ENCODE assay signal across 12 mouse cellular contexts in the genomic region with DNA sequence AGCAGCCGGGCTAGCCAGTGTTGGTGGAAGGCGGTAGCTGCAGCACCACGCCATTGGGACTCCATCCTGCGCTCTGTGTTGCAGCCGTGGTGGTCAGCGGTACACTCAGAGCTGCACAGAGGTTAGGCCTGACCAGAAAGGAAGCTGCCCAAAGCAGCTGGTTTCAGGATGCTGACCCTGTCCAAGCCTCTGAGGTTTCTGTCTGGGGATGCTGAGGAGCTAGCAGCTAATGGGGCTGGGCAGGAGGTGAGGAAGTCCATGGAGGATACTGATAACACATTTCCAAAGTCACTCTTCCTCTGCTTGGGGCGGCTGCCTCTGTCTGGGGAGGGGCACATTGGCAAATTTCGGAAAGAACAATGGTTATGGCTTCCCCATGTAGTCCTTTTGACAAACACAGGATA. TPM values are rescaled to one million over a fixed set of nuclear protein-coding genes. Genes with fewer than 3 reads are reported as not detected.
A peak's percentile ranks its signal among the peaks of the same experiment; 100 is the strongest.
DNase-seq lines count a peak whose midpoint lies in the region; ATAC-seq and TF ChIP-seq lines count a peak whose summit lies in the region.
"Had no signal": no experiment of that assay in that cellular context is flagged by ENCODE, and none has a peak within 500 bp of the region (broad histone marks: within the 10 kb centered on the region; RNA-seq: fewer than 3 reads in every experiment).

A gene (minus strand): TSS at position 200 of the 404 bp plus-strand sequence.

- peak; percentile 58; the same call in 1 of the 2 replicates for TF ChIP-seq POLR2A in lung, adult 2 months (IDR thresholded peaks at IDR 0.05; ENCODE audit: borderline replicate concordance, extremely low read depth, low read depth, low read length)

- H3K27ac ChIP-seq in stomach, embryonic 16.5 days (ENCODE audit: low read length) = no peak within 1 kb of the TSS
- H3K27ac ChIP-seq in stomach, postnatal 0 days (replicated peaks) = no peak within 1 kb of the TSS
- H3K27ac ChIP-seq in midbrain, postnatal 0 days (ENCODE audit: low read depth, low read length) = no peak within 1 kb of the TSS
- H3K27ac ChIP-seq: limb, embryonic 12.5 days had no signal

- no peak within 1 kb of the TSS for H3K4me3 ChIP-seq in stomach, embryonic 16.5 days (replicated peaks; ENCODE audit: low read length)
- H3K4me3 ChIP-seq in stomach, postnatal 0 days (ENCODE audit: low read depth, low read length) = no peak within 1 kb of the TSS
- peak within 1 kb of the TSS; percentile 59 for H3K4me3 ChIP-seq in lung, adult 2 months (replicated peaks; ENCODE audit: extremely low read depth, low read depth, low read length)
- no peak within 1 kb of the TSS for H3K4me3 ChIP-seq in midbrain, postnatal 0 days (ENCODE audit: low read depth, low read length)
- H3K4me3 ChIP-seq: limb, embryonic 12.5 days had no signal

- no peak for TF ChIP-seq CTCF in stomach, postnatal 0 days (IDR thresholded peaks at IDR 0.05; ENCODE audit: low read depth)
- no peak for TF ChIP-seq CTCF in lung, adult 2 months (IDR thresholded peaks at IDR 0.05; ENCODE audit: insufficient read depth, low read length)
- TF ChIP-seq CTCF in midbrain, postnatal 0 days (IDR thresholded peaks at IDR 0.05) = no peak

- H3K9ac ChIP-seq in stomach, embryonic 16.5 days (ENCODE audit: low read length) = no peak within 1 kb of the TSS
- no peak within 1 kb of the TSS for H3K9ac ChIP-seq in stomach, postnatal 0 days (ENCODE audit: low read length)
- H3K9ac ChIP-seq in midbrain, postnatal 0 days (replicated peaks; ENCODE audit: low read length, poor library complexity, severe bottlenecking) = no peak within 1 kb of the TSS
- H3K9ac ChIP-seq: limb, embryonic 12.5 days had no signal

- intact Hi-C loops in left cerebral cortex, postnatal 14 days (cut with DNase I) = no loop called here

- no peaks in the 10 kb centered on the region for H3K4me1 ChIP-seq in stomach, embryonic 16.5 days (ENCODE audit: control insufficient read depth, insufficient read depth, low read length)
- no peaks in the 10 kb centered on the region for H3K4me1 ChIP-seq in stomach, postnatal 0 days (replicated peaks; ENCODE audit: control insufficient read depth, insufficient read depth)
- H3K4me1 ChIP-seq in lung, adult 2 months (ENCODE audit: control insufficient read depth, insufficient read depth, low read length) = no peaks in the 10 kb centered on the region
- H3K4me1 ChIP-seq in midbrain, postnatal 0 days (ENCODE audit: insufficient read depth, low read length) = no peaks in the 10 kb centered on the region
- H3K4me1 ChIP-seq: limb, embryonic 12.5 days had no signal

- no peak for TF ChIP-seq EP300 in stomach, postnatal 0 days (optimal IDR thresholded peaks at IDR 0.05)

- H3K36me3 ChIP-seq in stomach, embryonic 16.5 days (ENCODE audit: control insufficient read depth, insufficient read depth, low read length) = no peaks in the 10 kb centered on the region
- H3K36me3 ChIP-seq in stomach, postnatal 0 days (ENCODE audit: control insufficient read depth, insufficient read depth, low read length) = no peaks in the 10 kb centered on the region
- no peaks in the 10 kb centered on the region for H3K36me3 ChIP-seq in midbrain, postnatal 0 days (ENCODE audit: insufficient read depth, low read length)
- H3K36me3 ChIP-seq: limb, embryonic 12.5 days had no signal

- H3K9me3 ChIP-seq in stomach, embryonic 16.5 days (replicated peaks; ENCODE audit: control insufficient read depth, low read length) = no peaks in the 10 kb centered on the region
- H3K9me3 ChIP-seq in stomach, postnatal 0 days (ENCODE audit: control insufficient read depth, low read length) = no peaks in the 10 kb centered on the region
- no peaks in the 10 kb centered on the region for H3K9me3 ChIP-seq in midbrain, postnatal 0 days (ENCODE audit: low read length)
- H3K9me3 ChIP-seq: limb, embryonic 12.5 days had no signal

- H3K4me2 ChIP-seq in stomach, embryonic 16.5 days (ENCODE audit: low read depth, low read length) = no peak within 1 kb of the TSS
- no peak within 1 kb of the TSS for H3K4me2 ChIP-seq in stomach, postnatal 0 days (replicated peaks; ENCODE audit: low read depth)
- no peak within 1 kb of the TSS for H3K4me2 ChIP-seq in midbrain, postnatal 0 days (ENCODE audit: low read depth, low read length, poor library complexity, severe bottlenecking)
- H3K4me2 ChIP-seq: limb, embryonic 12.5 days had no signal

- WGBS in stomach, embryonic 16.5 days = 76% methylated on average over 8 of the region's 8 CpGs
- 73% methylated on average over 8 of the region's 8 CpGs for WGBS in stomach, postnatal 0 days
- WGBS in lung, adult 2 months = 45% methylated on average over 8 of the region's 8 CpGs
- 74% methylated on average over 8 of the region's 8 CpGs for WGBS in midbrain, postnatal 0 days

- no peak for DNase-seq in stomach, postnatal 0 days (ENCODE audit: low spot score)
- peak; percentile 14 for DNase-seq in heart, postnatal 4 days
- peak; percentile 3 for DNase-seq in lung, adult 2 months
- no peak for DNase-seq in right cerebral cortex, postnatal 25 days
- DNase-seq in midbrain, postnatal 0 days (ENCODE audit: low spot score) = no peak
- DNase-seq in left cerebral cortex, postnatal 14 days (ENCODE audit: low spot score in 2 of 2) = no peak
- DNase-seq: cerebellum, adult 8-10 months; thymus, postnatal 4 days had no signal

- H3K27me3 ChIP-seq in stomach, embryonic 16.5 days (ENCODE audit: control insufficient read depth, insufficient read depth, low read length) = no peaks in the 10 kb centered on the region
- H3K27me3 ChIP-seq in stomach, postnatal 0 days (ENCODE audit: control insufficient read depth, insufficient read depth, low read length) = no peaks in the 10 kb centered on the region
- H3K27me3 ChIP-seq in midbrain, postnatal 0 days (ENCODE audit: insufficient read depth, low read length) = no peaks in the 10 kb centered on the region
- H3K27me3 ChIP-seq: limb, embryonic 12.5 days had no signal

- peak; percentile 29; the same call in 1 of the 2 replicates for ATAC-seq in stomach, embryonic 16.5 days (ENCODE audit: insufficient read depth, low FRiP score)
- no peak for ATAC-seq in stomach, postnatal 0 days (ENCODE audit: low FRiP score, low TSS enrichment)
- no peak for ATAC-seq in midbrain, postnatal 0 days (ENCODE audit: low FRiP score)
- ATAC-seq: intestine, embryonic 16.5 days had no signal

RNA-seq across cellular contexts. Expression of the gene that starts here (rescaled TPM):
- polyA plus RNA-seq in stomach, embryonic 16.5 days (2015; fragmentation: Nextera tagmentation; extraction: Ambion mirVana) = 0.62 and 1.1 TPM in 2 replicates
- 0.38 and 0.53 TPM in 2 replicates for polyA plus RNA-seq in stomach, postnatal 0 days (2015; fragmentation: Nextera tagmentation; extraction: Ambion mirVana)
- total RNA-seq in heart, postnatal 4 days (2021) = 1 to 10 TPM; 3.1 to 4.3 TPM
- 8.0 and 9.7 TPM in 2 replicates for polyA plus RNA-seq in lung, adult 2 months (2012; rRNA removed)
- total RNA-seq in midbrain, postnatal 0 days (2014; rRNA removed) = 0.90 and 2.0 TPM in 2 replicates
- polyA plus RNA-seq in midbrain, postnatal 0 days (2015; fragmentation: Nextera tagmentation; extraction: Ambion mirVana) = 0.47 and 0.90 TPM in 2 replicates
- 1 to 10 TPM; 1.2 to 1.3 TPM for total RNA-seq in left cerebral cortex, postnatal 14 days (2021)
- total RNA-seq: ES-E14 had no signal

Comparison
In these comparisons a context has a peak if more than half of its experiments do, and no peak if none do; other contexts are left out.
1. DNase-seq: peak in heart, postnatal 4 days (single experiment) and lung, adult 2 months (single experiment); none in stomach, postnatal 0 days (single experiment), right cerebral cortex, postnatal 25 days (single experiment), midbrain, postnatal 0 days (single experiment) and left cerebral cortex, postnatal 14 days (0 of 2).